Mouse (Mus musculus) forebrain, embryonic 12.5 days (tissue): ENCODE measurements around the gene Chordc1. TPM values are rescaled to one million over a fixed set of nuclear protein-coding genes. Genes with fewer than 3 reads are reported as not detected.
"Not testable (repeated sequence)": the region's sequence is repeated elsewhere in the genome, so short reads cannot be mapped to it uniquely, and the experiment has no call there.

Experiments
- ATAC-seq: fragments of 200-750 bp; cut with Nextera tagmentation; 2 replicates; pipeline ENCODE4 v1.8.0; 2017; ENCODE audit warnings: moderate TSS enrichment; ENCODE audit not compliant: low FRiP score
- H3K27ac ChIP-seq: fragments of 300-500 bp; sonication (generic); 2 replicates; pipeline ENCODE4 v1.5.1; 2016; ENCODE audit warnings: mild to moderate bottlenecking
- H3K27me3 ChIP-seq: fragments of 300-500 bp; sonication (generic); 2 replicates; pipeline ENCODE4 v1.6.1; 2016; ENCODE audit warnings: mild to moderate bottlenecking
- H3K36me3 ChIP-seq: fragments of 300-500 bp; sonication (generic); replicated peaks from 2 replicates; pipeline ENCODE4 v1.6.1; 2016; ENCODE audit warnings: mild to moderate bottlenecking
- H3K4me1 ChIP-seq: fragments of 300-500 bp; sonication (generic); 2 replicates; pipeline ENCODE4 v1.6.1; 2016
- H3K4me2 ChIP-seq: fragments of 300-500 bp; sonication (generic); 2 replicates; pipeline ENCODE4 v1.6.1; 2016; ENCODE audit warnings: mild to moderate bottlenecking, moderate library complexity
- H3K4me3 ChIP-seq: fragments of 300-500 bp; sonication (generic); replicated peaks from 2 replicates; pipeline ENCODE4 v1.5.1; 2016; ENCODE audit warnings: mild to moderate bottlenecking
- H3K9ac ChIP-seq: fragments of 300-500 bp; sonication (generic); 2 replicates; pipeline ENCODE4 v1.6.1; 2016; ENCODE audit warnings: mild to moderate bottlenecking
- H3K9me3 ChIP-seq: fragments of 300-500 bp; sonication (generic); 2 replicates; pipeline ENCODE4 v1.6.1; 2016
- WGBS: fragments of 180-500 bp; shearing (Covaris S2); methylation state at CpG from one replicate; pipeline ENCODE4 v1.1.7; 2016; 5-methylcytosine and 5-hydroxymethylcytosine counted together
- polyA plus RNA-seq: library from polyadenylated mRNA; unstranded; fragments of >200 nt; fragmentation: Nextera tagmentation; extraction: Ambion mirVana; gene quantifications from 2 replicates; pipeline ENCODE4 v1.2.1, GENCODE M21; 2016

Gene Chordc1
- polyA plus RNA-seq, result 123 and 128 TPM in 2 replicates

- Histone ChIP-seq H3K27ac (peak within 1 kb of the TSS; percentile 88), H3K36me3 (no peaks in the 10 kb centered on the region), H3K4me2 (peak within 1 kb of the TSS; percentile 75), H3K9ac (peak within 1 kb of the TSS; percentile 92), H3K27me3 (no peaks in the 10 kb centered on the region), H3K4me1 (peaks cover 14% of the 10 kb centered on the region), H3K4me3 (peak within 1 kb of the TSS; percentile 87), H3K9me3 (no peaks in the 10 kb centered on the region)
- 4% methylated on average over 49 of the region's 49 CpGs for WGBS
- peak; percentile 98 for ATAC-seq
These were observed at the start of gene Chordc1 for GRCm38 (mm10) chr9:18291571-18292429. Chordc1 (plus strand) TSS chr9:18292125.

GRCm38 (mm10) chr9:18275901-18276300, 16.0 kb upstream of the Chordc1 start:
- Histone ChIP-seq H3K36me3 (no peaks in the 10 kb centered on the region), H3K27ac (no peak overlapping the region), H3K27me3 (no peaks in the 10 kb centered on the region), H3K4me1 (no peaks in the 10 kb centered on the region), H3K9me3 (no peaks in the 10 kb centered on the region), H3K4me3 (no peak overlapping the region), H3K9ac (no peak overlapping the region), H3K4me2 (no peak overlapping the region)
- ATAC-seq, result no peak
- 93% methylated on average over 1 of the region's 1 CpGs for WGBS

- no peak overlapping the region for H3K4me3 ChIP-seq
- ATAC-seq, result no peak
- 66% methylated on average over 2 of the region's 2 CpGs for WGBS
These were observed 15.1 kb upstream of the Chordc1 start for GRCm38 (mm10) chr9:18276844-18277243.

GRCm38 (mm10) chr9:18277497-18277896, 14.4 kb upstream of the Chordc1 start:
- H3K4me1 ChIP-seq, result no peaks in the 10 kb centered on the region
- no peaks in the 10 kb centered on the region for H3K36me3 ChIP-seq
- H3K27ac ChIP-seq, result no peak overlapping the region
- no peaks in the 10 kb centered on the region for H3K9me3 ChIP-seq
- no peak overlapping the region for H3K4me3 ChIP-seq
- WGBS, result 51% methylated on average over 1 of the region's 1 CpGs
- H3K27me3 ChIP-seq, result no peaks in the 10 kb centered on the region
- peak; percentile 81 for ATAC-seq
- H3K4me2 ChIP-seq, result no peak overlapping the region
- no peak overlapping the region for H3K9ac ChIP-seq

More at GRCm38 (mm10) chr9:18276844-18277243, 15.1 kb upstream of the Chordc1 start:
- Histone ChIP-seq H3K9me3 (no peaks in the 10 kb centered on the region), H3K4me1 (no peaks in the 10 kb centered on the region), H3K36me3 (no peaks in the 10 kb centered on the region), H3K9ac (no peak overlapping the region), H3K27me3 (no peaks in the 10 kb centered on the region), H3K4me2 (no peak overlapping the region), H3K27ac (no peak overlapping the region)

GRCm38 (mm10) chr9:18278693-18279092, 13.2 kb upstream of the Chordc1 start:
- WGBS, result 29% methylated on average over 5 of the region's 5 CpGs
- not testable (repeated sequence) for ATAC-seq

GRCm38 (mm10) chr9:18292443-18292922, 558 bp downstream of the Chordc1 start:
- H3K36me3 ChIP-seq, result 0 out of 2 replicates have a peak, but pooled peaks cover 3% of the 10 kb centered on the region
- peak overlapping the region; percentile 92 for H3K9ac ChIP-seq
- H3K4me3 ChIP-seq, result peak overlapping the region; percentile 87
- H3K27me3 ChIP-seq, result no peaks in the 10 kb centered on the region
- peak overlapping the region; percentile 75 for H3K4me2 ChIP-seq
- no peaks in the 10 kb centered on the region for H3K9me3 ChIP-seq
- ATAC-seq, result no peak; the same call in none of the 2 replicates
- H3K4me1 ChIP-seq, result peaks cover 14% of the 10 kb centered on the region
- peak overlapping the region; percentile 88 for H3K27ac ChIP-seq
- WGBS, result under 1% methylated on average over 24 of the region's 24 CpGs

More at GRCm38 (mm10) chr9:18278693-18279092, 13.2 kb upstream of the Chordc1 start:
- H3K27ac ChIP-seq, H3K9me3 ChIP-seq, H3K4me2 ChIP-seq, H3K27me3 ChIP-seq, H3K36me3 ChIP-seq, H3K9ac ChIP-seq, H3K4me3 ChIP-seq, H3K4me1 ChIP-seq: not testable (repeated sequence)

GRCm38 (mm10) chr9:18293026-18293781, 1.3 kb downstream of the Chordc1 start:
- H3K27ac ChIP-seq, result no peak overlapping the region

GRCm38 (mm10) chr9:18298301-18298700, 6.4 kb downstream of the Chordc1 start:
- peaks cover 10% of the 10 kb centered on the region for H3K4me1 ChIP-seq
- no peaks in the 10 kb centered on the region for H3K9me3 ChIP-seq
- no peak for ATAC-seq
- peaks cover 51% of the 10 kb centered on the region for H3K36me3 ChIP-seq
- no peak overlapping the region for H3K9ac ChIP-seq
- H3K27me3 ChIP-seq, result no peaks in the 10 kb centered on the region
- no peak overlapping the region for H3K27ac ChIP-seq
- 90% methylated on average over 6 of the region's 6 CpGs for WGBS
- no peak overlapping the region for H3K4me2 ChIP-seq
- H3K4me3 ChIP-seq, result no peak overlapping the region

More at GRCm38 (mm10) chr9:18293026-18293781, 1.3 kb downstream of the Chordc1 start:
- Histone ChIP-seq H3K4me2 (peak overlapping the region; percentile 75), H3K4me1 (peaks cover 14% of the 10 kb centered on the region), H3K27me3 (no peaks in the 10 kb centered on the region), H3K9ac (peak overlapping the region; percentile 92), H3K4me3 (peak overlapping the region; percentile 87), H3K36me3 (peaks cover 9% of the 10 kb centered on the region; the same call in 1 of the 2 replicates), H3K9me3 (no peaks in the 10 kb centered on the region)
- 54% methylated on average over 6 of the region's 6 CpGs for WGBS
- no peak for ATAC-seq

GRCm38 (mm10) chr9:18319990-18320389, 28.1 kb downstream of the Chordc1 start:
- WGBS, result 90% methylated on average over 3 of the region's 3 CpGs

More at GRCm38 (mm10) chr9:18319990-18320389, 28.1 kb downstream of the Chordc1 start:
- no peaks in the 10 kb centered on the region for H3K4me1 ChIP-seq
- ATAC-seq, result no peak
- H3K27me3 ChIP-seq, result no peaks in the 10 kb centered on the region
- no peak overlapping the region for H3K9ac ChIP-seq
- peaks cover 10% of the 10 kb centered on the region for H3K36me3 ChIP-seq
- H3K4me2 ChIP-seq, result no peak overlapping the region
- H3K4me3 ChIP-seq, result no peak overlapping the region
- H3K27ac ChIP-seq, result no peak overlapping the region
- H3K9me3 ChIP-seq, result no peaks in the 10 kb centered on the region

Other genes starting within 250 kb of the Chordc1 start
- 1.1 and 1.7 TPM in 2 replicates for gene Naalad2, start 110.9 kb downstream of the Chordc1 start, polyA plus RNA-seq
- not detected in 2 replicates for gene Ubtfl1, start 112.3 kb downstream of the Chordc1 start, polyA plus RNA-seq
- gene Mbd3l2, start 138.5 kb downstream of the Chordc1 start, polyA plus RNA-seq, result 0.14 TPM in 1 of 2 replicates, not detected in the other
- 23.3 and 25.8 TPM in 2 replicates for gene Zfp558, start 186.1 kb downstream of the Chordc1 start, polyA plus RNA-seq
- gene Mbd3l1, start 186.2 kb downstream of the Chordc1 start, polyA plus RNA-seq, result not detected in 2 replicates